Mouse (Mus musculus) heart, embryonic 15.5 days (tissue): Measurements from ENCODE around the gene 2410131K14Rik. TPM values are rescaled to one million over a fixed set of nuclear protein-coding genes. Genes with fewer than 3 reads are reported as not detected.

Experiments
- ATAC-seq: fragments of 200-750 bp; cut with Nextera tagmentation; replicated peaks from 2 replicates; pipeline ENCODE4 v1.8.0; 2017; ENCODE audit warnings: low read depth, moderate TSS enrichment; ENCODE audit not compliant: insufficient number of reproducible peaks, insufficient read depth, low FRiP score
- H3K27ac ChIP-seq: fragments of 300-500 bp; sonication (generic); 2 replicates; pipeline ENCODE4 v1.5.1; 2015; ENCODE audit warnings: mild to moderate bottlenecking, inconsistent platforms
- H3K27me3 ChIP-seq: fragments of 300-500 bp; sonication (generic); 2 replicates; pipeline ENCODE4 v1.6.1; 2015; ENCODE audit warnings: inconsistent platforms
- H3K36me3 ChIP-seq: fragments of 300-500 bp; sonication (generic); 2 replicates; pipeline ENCODE4 v1.6.1; 2015; ENCODE audit warnings: mild to moderate bottlenecking, inconsistent platforms
- H3K4me1 ChIP-seq: fragments of 300-500 bp; sonication (generic); replicated peaks from 2 replicates; pipeline ENCODE4 v1.6.1; 2015; ENCODE audit warnings: inconsistent platforms
- H3K4me2 ChIP-seq: fragments of 300-500 bp; sonication (generic); 2 replicates; pipeline ENCODE4 v1.6.1; 2015; ENCODE audit warnings: inconsistent platforms, mild to moderate bottlenecking, moderate library complexity
- H3K4me3 ChIP-seq: fragments of 300-500 bp; sonication (generic); 2 replicates; pipeline ENCODE4 v1.5.1; 2015; ENCODE audit warnings: mild to moderate bottlenecking, inconsistent platforms
- H3K9ac ChIP-seq: fragments of 300-500 bp; sonication (generic); 2 replicates; pipeline ENCODE4 v1.6.1; 2015; ENCODE audit warnings: mild to moderate bottlenecking, inconsistent platforms
- H3K9me3 ChIP-seq: fragments of 300-500 bp; sonication (generic); replicated peaks from 2 replicates; pipeline ENCODE4 v1.6.1; 2016; ENCODE audit warnings: inconsistent platforms
- WGBS: fragments of 180-500 bp; shearing (Covaris S2); methylation state at CpG from one replicate; pipeline ENCODE4 v1.1.7; 2015; ENCODE audit warnings: mixed read lengths; 5-methylcytosine and 5-hydroxymethylcytosine counted together
- polyA plus RNA-seq: library from polyadenylated mRNA; unstranded; fragments of >200 nt; fragmentation: Nextera tagmentation; extraction: Ambion mirVana; gene quantifications from 2 replicates; pipeline ENCODE4 v1.2.1, GENCODE M21; 2015

The 2410131K14Rik gene
- 5.0 and 5.8 TPM in 2 replicates for polyA plus RNA-seq

GRCm38 (mm10) chr5:118244606-118245443 is at the start of gene 2410131K14Rik, which contains the start of gene Rnft2:
Gene 2410131K14Rik (plus strand): TSS chr5:118245227.
Gene Rnft2 (minus strand): TSS chr5:118245116.
- ATAC-seq = peak; percentile 100
- Histone ChIP-seq H3K36me3 (no peaks in the 10 kb centered on the region), H3K9ac (peak within 1 kb of the TSS; percentile 71), H3K27me3 (no peaks in the 10 kb centered on the region), H3K4me1 (peaks cover 15% of the 10 kb centered on the region), H3K27ac (peak within 1 kb of the TSS; percentile 79), H3K9me3 (no peaks in the 10 kb centered on the region), H3K4me2 (peak within 1 kb of the TSS; percentile 80), H3K4me3 (peak within 1 kb of the TSS; percentile 79)
- WGBS = under 1% methylated on average over 68 of the region's 68 CpGs

GRCm38 (mm10) chr5:118197421-118197820 is 47.6 kb upstream of the 2410131K14Rik start:
- WGBS = 70% methylated on average over 13 of the region's 13 CpGs
- Histone ChIP-seq H3K9ac (no peak overlapping the region), H3K27ac (no peak overlapping the region), H3K4me3 (no peak overlapping the region), H3K4me2 (no peak overlapping the region), H3K4me1 (no peaks in the 10 kb centered on the region), H3K36me3 (no peaks in the 10 kb centered on the region), H3K27me3 (peaks cover 20% of the 10 kb centered on the region), H3K9me3 (no peaks in the 10 kb centered on the region)
- no peak for ATAC-seq

DNA sequence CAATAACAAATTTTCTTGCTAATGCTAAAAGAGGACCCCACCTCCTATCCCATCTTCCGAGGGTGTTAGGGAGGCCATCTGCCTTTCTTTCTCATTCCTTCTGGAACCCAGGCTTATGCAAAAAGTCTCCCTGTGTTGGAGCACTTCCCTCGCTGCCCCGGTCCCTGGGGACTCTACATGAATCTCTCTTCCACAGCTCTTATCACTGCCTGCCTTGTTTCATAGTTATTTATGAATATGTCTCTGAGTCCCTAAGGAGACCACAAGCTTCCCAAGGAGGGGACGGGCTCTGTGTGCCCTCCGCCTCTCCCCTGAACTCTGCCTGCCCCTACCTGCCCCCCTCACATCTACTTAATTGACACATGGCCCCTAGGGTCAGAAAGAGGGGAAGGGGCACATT is 45.4 kb upstream of the 2410131K14Rik start:
- Histone ChIP-seq H3K4me3 (no peak overlapping the region), H3K4me1 (no peaks in the 10 kb centered on the region), H3K36me3 (no peaks in the 10 kb centered on the region), H3K4me2 (no peak overlapping the region), H3K9me3 (no peaks in the 10 kb centered on the region), H3K27ac (no peak overlapping the region), H3K27me3 (peaks cover under 1% of the 10 kb centered on the region), H3K9ac (no peak overlapping the region)
- WGBS = 57% methylated on average over 5 of the region's 5 CpGs
- no peak for ATAC-seq

GRCm38 (mm10) chr5:118204675-118205440 is 40.2 kb upstream of the 2410131K14Rik start:
- no peaks in the 10 kb centered on the region for H3K4me1 ChIP-seq
- ATAC-seq = no peak
- H3K9ac ChIP-seq = no peak overlapping the region
- H3K27ac ChIP-seq = no peak overlapping the region
- no peaks in the 10 kb centered on the region; the same call in 1 of the 2 replicates for H3K27me3 ChIP-seq
- 73% methylated on average over 16 of the region's 16 CpGs for WGBS
- H3K9me3 ChIP-seq = no peaks in the 10 kb centered on the region
- H3K36me3 ChIP-seq = no peaks in the 10 kb centered on the region
- no peak overlapping the region for H3K4me2 ChIP-seq
- no peak overlapping the region for H3K4me3 ChIP-seq

DNA sequence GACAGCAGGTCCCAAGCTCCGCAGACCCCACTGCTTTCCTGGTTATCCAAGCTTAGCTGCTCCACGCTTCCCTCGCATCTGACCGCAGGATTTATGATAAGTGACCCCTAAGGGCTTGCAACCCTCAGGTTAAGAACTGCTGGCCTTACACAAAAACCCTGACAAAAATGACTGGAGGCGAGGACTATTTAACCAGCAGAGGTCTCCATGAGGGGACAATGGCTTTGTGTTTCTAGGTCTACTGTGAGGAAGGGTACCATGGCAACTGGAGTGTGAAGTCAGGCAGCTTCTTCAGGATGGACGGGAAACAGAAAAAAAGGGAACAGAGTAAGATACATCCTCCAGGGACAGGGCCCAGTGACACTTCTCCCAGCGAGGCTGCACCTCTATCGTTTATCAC is 39.2 kb upstream of the 2410131K14Rik start:
- no peak overlapping the region for H3K4me2 ChIP-seq
- no peaks in the 10 kb centered on the region for H3K4me1 ChIP-seq
- H3K27me3 ChIP-seq = no peaks in the 10 kb centered on the region
- H3K9me3 ChIP-seq = no peaks in the 10 kb centered on the region
- 88% methylated on average over 8 of the region's 8 CpGs for WGBS
- no peak overlapping the region for H3K27ac ChIP-seq
- H3K9ac ChIP-seq = no peak overlapping the region
- H3K4me3 ChIP-seq = no peak overlapping the region
- H3K36me3 ChIP-seq = no peaks in the 10 kb centered on the region
- ATAC-seq = no peak

DNA sequence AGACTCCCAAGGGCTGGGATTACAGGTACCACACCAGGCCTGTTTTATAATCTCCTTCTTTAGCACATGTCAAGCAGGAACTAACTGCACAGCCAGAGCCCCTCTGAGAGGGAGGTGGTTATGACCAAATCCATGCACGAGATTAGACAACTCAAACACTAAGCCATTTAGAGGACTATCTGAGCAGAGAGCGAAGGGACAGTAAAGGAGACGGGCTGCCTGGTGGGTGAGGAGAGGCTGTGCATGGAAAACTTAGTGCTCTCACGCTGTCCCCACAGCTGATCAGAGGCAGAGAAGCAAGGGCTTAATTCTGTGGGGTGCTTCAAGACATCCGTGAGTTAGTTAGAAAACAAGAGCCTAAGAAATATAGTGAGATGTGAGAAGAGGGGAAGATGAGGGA is 31.0 kb upstream of the 2410131K14Rik start:
- H3K4me2 ChIP-seq = peak overlapping the region; percentile 66
- no peaks in the 10 kb centered on the region for H3K27me3 ChIP-seq
- H3K9me3 ChIP-seq = no peaks in the 10 kb centered on the region
- H3K27ac ChIP-seq = no peak overlapping the region
- H3K36me3 ChIP-seq = no peaks in the 10 kb centered on the region
- no peak for ATAC-seq
- 0 out of 2 replicates have a peak overlapping the region, but pooled peaks have one; percentile 5 for H3K9ac ChIP-seq
- WGBS = 23% methylated on average over 5 of the region's 5 CpGs
- peaks cover 15% of the 10 kb centered on the region for H3K4me1 ChIP-seq
- H3K4me3 ChIP-seq = peak overlapping the region; percentile 43

GRCm38 (mm10) chr5:118214418-118215154 is 30.4 kb upstream of the 2410131K14Rik start:
- H3K4me2 ChIP-seq = peak overlapping the region; percentile 66
- no peaks in the 10 kb centered on the region for H3K36me3 ChIP-seq
- H3K27ac ChIP-seq = no peak overlapping the region
- ATAC-seq = peak; percentile 71
- 0 out of 2 replicates have a peak overlapping the region, but pooled peaks have one; percentile 10 for H3K9ac ChIP-seq
- H3K9me3 ChIP-seq = no peaks in the 10 kb centered on the region
- H3K4me3 ChIP-seq = peak overlapping the region; percentile 43
- 6% methylated on average over 24 of the region's 24 CpGs for WGBS
- no peaks in the 10 kb centered on the region for H3K27me3 ChIP-seq
- H3K4me1 ChIP-seq = peaks cover 15% of the 10 kb centered on the region

DNA sequence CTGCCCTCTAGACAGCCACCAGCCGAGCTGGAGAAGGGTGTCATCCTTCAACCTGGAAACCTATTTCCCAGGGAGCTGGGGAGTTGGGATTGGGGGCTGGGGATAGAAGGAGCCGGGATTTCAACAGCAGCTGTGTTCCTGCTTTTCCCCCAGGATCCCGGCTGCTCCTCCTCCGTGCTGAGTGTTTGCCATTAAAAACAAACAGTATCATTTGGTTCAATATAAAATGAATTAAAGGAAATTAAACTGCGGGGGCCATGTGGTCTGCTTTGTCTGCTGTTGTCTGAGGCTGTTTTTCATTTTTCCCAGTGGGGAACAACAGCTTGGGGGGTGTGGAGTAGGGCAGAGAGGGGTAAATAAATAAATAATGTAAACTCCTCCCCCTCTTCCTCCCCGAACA is 27.6 kb upstream of the 2410131K14Rik start:
- Histone ChIP-seq H3K4me2 (no peak overlapping the region), H3K4me3 (no peak overlapping the region), H3K9me3 (no peaks in the 10 kb centered on the region), H3K9ac (no peak overlapping the region), H3K36me3 (no peaks in the 10 kb centered on the region), H3K4me1 (peaks cover 15% of the 10 kb centered on the region), H3K27me3 (no peaks in the 10 kb centered on the region), H3K27ac (0 out of 2 replicates have a peak overlapping the region, but pooled peaks have one; percentile 18)
- WGBS = 53% methylated on average over 6 of the region's 6 CpGs
- ATAC-seq = 0 out of 2 replicates have a peak, but pooled peaks have one; percentile 32

DNA sequence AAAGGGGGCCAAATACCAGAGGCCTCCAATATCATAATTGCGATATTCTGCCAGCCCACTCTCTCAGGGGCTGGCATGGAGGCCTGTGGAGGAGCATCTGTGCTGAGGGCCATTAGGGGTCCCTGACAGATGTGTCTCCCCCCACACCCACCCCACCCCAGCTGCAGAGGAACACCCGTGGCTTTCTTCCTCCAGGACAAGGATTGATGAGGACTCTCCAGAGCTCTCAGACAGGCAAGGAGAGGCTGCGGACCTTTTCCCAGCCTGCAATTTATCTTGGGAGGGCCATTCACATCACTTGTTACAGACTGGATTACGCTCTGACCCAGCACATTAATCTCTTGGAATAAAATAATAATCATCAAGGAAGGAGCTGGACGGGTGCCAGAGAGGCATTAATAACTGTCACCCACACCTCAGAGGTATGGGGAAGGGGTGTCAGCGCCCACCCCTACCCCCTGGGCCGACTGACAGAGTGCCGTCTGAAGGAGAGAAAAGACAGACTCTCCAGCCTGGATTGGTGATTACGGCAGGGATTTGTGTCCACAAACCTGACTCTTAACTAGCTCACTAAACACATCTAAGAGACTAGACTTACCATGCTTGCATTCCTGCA is 21.8 kb upstream of the 2410131K14Rik start:
- Histone ChIP-seq H3K27ac (no peak overlapping the region), H3K9me3 (no peaks in the 10 kb centered on the region), H3K27me3 (no peaks in the 10 kb centered on the region), H3K9ac (no peak overlapping the region), H3K36me3 (no peaks in the 10 kb centered on the region), H3K4me3 (no peak overlapping the region), H3K4me1 (no peaks in the 10 kb centered on the region), H3K4me2 (no peak overlapping the region)
- no peak for ATAC-seq
- 46% methylated on average over 9 of the region's 9 CpGs for WGBS

GRCm38 (mm10) chr5:118230071-118230611 is 14.9 kb upstream of the 2410131K14Rik start:
- H3K4me3 ChIP-seq = no peak overlapping the region
- no peak overlapping the region for H3K9ac ChIP-seq
- ATAC-seq = no peak
- H3K4me1 ChIP-seq = no peaks in the 10 kb centered on the region
- no peaks in the 10 kb centered on the region for H3K36me3 ChIP-seq
- no peak overlapping the region for H3K27ac ChIP-seq
- 89% methylated on average over 13 of the region's 13 CpGs for WGBS
- no peak overlapping the region for H3K4me2 ChIP-seq
- H3K9me3 ChIP-seq = no peaks in the 10 kb centered on the region
- no peaks in the 10 kb centered on the region for H3K27me3 ChIP-seq
